Comparison of ENCODE assay signal across 14 mouse cellular contexts in the genomic region with DNA sequence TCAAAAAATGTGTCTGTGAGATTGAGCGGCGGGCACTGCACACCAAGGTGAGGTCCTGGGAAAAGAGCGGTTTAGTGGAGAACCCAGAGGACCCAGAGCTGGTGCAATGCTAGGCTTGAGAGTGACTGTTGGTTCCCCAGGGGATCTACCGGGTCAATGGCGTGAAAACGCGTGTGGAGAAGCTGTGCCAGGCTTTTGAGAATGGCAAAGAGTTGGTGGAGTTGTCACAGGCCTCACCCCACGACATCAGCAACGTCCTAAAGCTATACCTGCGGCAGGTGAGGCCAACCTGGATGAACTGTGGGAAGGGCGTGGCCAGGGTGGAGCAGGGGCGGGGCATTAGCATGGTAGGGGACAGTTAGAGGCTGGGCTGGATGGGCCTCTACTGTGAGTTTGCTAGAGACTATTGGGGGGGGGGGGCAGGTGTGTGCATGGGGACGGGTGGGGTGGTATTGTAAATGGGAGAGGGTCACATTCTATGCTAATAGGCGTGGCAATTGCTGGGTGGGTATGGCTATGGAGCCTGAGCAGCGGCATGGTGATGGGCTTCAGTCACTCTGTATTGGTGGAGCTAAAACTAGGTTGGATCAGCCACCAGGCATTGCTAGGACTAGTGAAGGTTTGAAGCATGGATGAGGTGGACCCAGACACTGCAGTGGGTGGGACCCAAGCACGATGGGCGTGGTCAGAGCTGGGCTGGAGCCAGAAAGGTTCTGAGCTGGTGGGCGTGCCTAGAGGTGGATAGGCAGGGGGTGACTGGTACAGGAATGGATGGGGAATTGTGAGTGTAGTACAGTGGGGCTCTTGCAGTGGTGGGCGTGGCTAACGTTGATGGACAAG. TPM values are rescaled to one million over a fixed set of nuclear protein-coding genes. Genes with fewer than 3 reads are reported as not detected.
A peak's percentile ranks its signal among the peaks of the same experiment; 100 is the strongest.
DNase-seq lines count a peak whose midpoint lies in the region; ATAC-seq lines count a peak whose summit lies in the region.
"Had no signal": no experiment of that assay in that cellular context is flagged by ENCODE, and none has a peak within 500 bp of the region (broad histone marks: within the 10 kb centered on the region; RNA-seq: fewer than 3 reads in every experiment).

No protein-coding gene starts in this region.

- H3K4me2 ChIP-seq in forebrain, embryonic 11.5 days (ENCODE audit: low read depth, low read length, severe bottlenecking): no peak overlapping the region
- H3K4me2 ChIP-seq in forebrain, embryonic 13.5 days: no peak overlapping the region
- no peak overlapping the region for H3K4me2 ChIP-seq in liver, embryonic 12.5 days
- H3K4me2 ChIP-seq: forebrain, embryonic 15.5 days; heart, embryonic 12.5 days; hindbrain, embryonic 13.5 days had no signal

- no peaks in the 10 kb centered on the region for H3K9me3 ChIP-seq in forebrain, embryonic 11.5 days (ENCODE audit: control insufficient read depth, low read length)
- no peaks in the 10 kb centered on the region for H3K9me3 ChIP-seq in forebrain, embryonic 13.5 days (replicated peaks)
- H3K9me3 ChIP-seq in liver, embryonic 12.5 days (replicated peaks): no peaks in the 10 kb centered on the region
- H3K9me3 ChIP-seq: forebrain, embryonic 15.5 days; heart, embryonic 12.5 days; hindbrain, embryonic 13.5 days had no signal

- 73% methylated on average over 20 of the region's 20 CpGs for WGBS in forebrain, embryonic 11.5 days
- 71% methylated on average over 20 of the region's 20 CpGs for WGBS in forebrain, embryonic 13.5 days
- WGBS in liver, embryonic 12.5 days (ENCODE audit: insufficient replicate concordance): 63% methylated on average over 20 of the region's 20 CpGs

- no peak overlapping the region for H3K9ac ChIP-seq in forebrain, embryonic 11.5 days (ENCODE audit: low read length)
- no peak overlapping the region for H3K9ac ChIP-seq in forebrain, embryonic 13.5 days
- H3K9ac ChIP-seq in liver, embryonic 12.5 days: no peak overlapping the region
- H3K9ac ChIP-seq: forebrain, embryonic 15.5 days; heart, embryonic 12.5 days; hindbrain, embryonic 13.5 days had no signal

- DNase-seq in forebrain, embryonic 11.5 days (ENCODE audit: low spot score): no peak
- peak; percentile 59 to 73 for DNase-seq in spleen, postnatal 4 days (ENCODE audit: low spot score in 2 of 2)
- DNase-seq in spleen, postnatal 14 days (ENCODE audit: low spot score in 2 of 2): no peak
- no peak for DNase-seq in cerebellum, adult 11 months
- DNase-seq in kidney, postnatal 36 days: no peak
- DNase-seq: adrenal gland, postnatal 10 days; cerebellum, postnatal 36 days had no signal

- H3K27ac ChIP-seq in forebrain, embryonic 11.5 days (ENCODE audit: low read depth, low read length): no peak overlapping the region
- H3K27ac ChIP-seq in forebrain, embryonic 13.5 days: no peak overlapping the region
- H3K27ac ChIP-seq in liver, embryonic 12.5 days: peak overlapping the region; percentile 36; the same call in 1 of the 2 replicates
- H3K27ac ChIP-seq: forebrain, embryonic 15.5 days; hindbrain, embryonic 13.5 days had no signal

- ATAC-seq in forebrain, embryonic 11.5 days (replicated peaks; ENCODE audit: low FRiP score): 0 out of 2 replicates have a peak, but pooled peaks have one; percentile 43
- no peak for ATAC-seq in forebrain, embryonic 13.5 days
- ATAC-seq in liver, embryonic 12.5 days: peak; percentile 37; the same call in 1 of the 2 replicates
- no peak for ATAC-seq in activated CD4-positive, CD25-positive, alpha-beta regulatory T cell, adult 4 months
- ATAC-seq: forebrain, embryonic 15.5 days; Patski had no signal

- H3K4me1 ChIP-seq in forebrain, embryonic 11.5 days (replicated peaks; ENCODE audit: control insufficient read depth, insufficient read depth, low read length): no peaks in the 10 kb centered on the region
- H3K4me1 ChIP-seq in forebrain, embryonic 13.5 days: no peaks in the 10 kb centered on the region
- H3K4me1 ChIP-seq in liver, embryonic 12.5 days: peaks cover 72% of the 10 kb centered on the region
- H3K4me1 ChIP-seq: forebrain, embryonic 15.5 days had no signal

- no peak overlapping the region for H3K4me3 ChIP-seq in forebrain, embryonic 11.5 days (ENCODE audit: low read depth, low read length)
- no peak overlapping the region for H3K4me3 ChIP-seq in forebrain, embryonic 13.5 days
- H3K4me3 ChIP-seq in liver, embryonic 12.5 days: no peak overlapping the region
- H3K4me3 ChIP-seq: forebrain, embryonic 15.5 days; heart, embryonic 12.5 days; hindbrain, embryonic 13.5 days had no signal

- H3K27me3 ChIP-seq in forebrain, embryonic 11.5 days (ENCODE audit: control insufficient read depth, insufficient read depth, low read length): no peaks in the 10 kb centered on the region
- no peaks in the 10 kb centered on the region for H3K27me3 ChIP-seq in forebrain, embryonic 13.5 days
- H3K27me3 ChIP-seq in liver, embryonic 12.5 days (replicated peaks): no peaks in the 10 kb centered on the region
- H3K27me3 ChIP-seq: forebrain, embryonic 15.5 days; heart, embryonic 12.5 days; hindbrain, embryonic 13.5 days; Patski had no signal

- no peaks in the 10 kb centered on the region for H3K36me3 ChIP-seq in forebrain, embryonic 11.5 days (ENCODE audit: control insufficient read depth, insufficient read depth, low read length)
- no peaks in the 10 kb centered on the region for H3K36me3 ChIP-seq in forebrain, embryonic 13.5 days (ENCODE audit: poor library complexity, severe bottlenecking)
- peaks cover 82% of the 10 kb centered on the region for H3K36me3 ChIP-seq in liver, embryonic 12.5 days
- H3K36me3 ChIP-seq: forebrain, embryonic 15.5 days; hindbrain, embryonic 13.5 days had no signal

RNA-seq across cellular contexts. Expression of a gene that starts 11.4 kb away (rescaled TPM):
- polyA plus RNA-seq in forebrain, embryonic 11.5 days (2014; fragmentation: Nextera tagmentation; extraction: Ambion mirVana): 4.6 and 4.9 TPM in 2 replicates
- polyA plus RNA-seq in forebrain, embryonic 13.5 days (2015; fragmentation: Nextera tagmentation; extraction: Ambion mirVana): 1.2 and 1.3 TPM in 2 replicates
- polyA plus RNA-seq in liver, embryonic 12.5 days (2016; fragmentation: Nextera tagmentation; extraction: Ambion mirVana): 22.3 and 22.8 TPM in 2 replicates
- polyA plus RNA-seq in activated CD4-positive, CD25-positive, alpha-beta regulatory T cell, adult 4 months (2017; shearing (Covaris generic)): 100 to 1,000 TPM; 196 to 326 TPM

RNA-seq across cellular contexts. Expression of a gene that starts 11.7 kb away (rescaled TPM):
- polyA plus RNA-seq in forebrain, embryonic 11.5 days (2014; fragmentation: Nextera tagmentation; extraction: Ambion mirVana): 217 and 243 TPM in 2 replicates
- 193 and 199 TPM in 2 replicates for polyA plus RNA-seq in forebrain, embryonic 13.5 days (2015; fragmentation: Nextera tagmentation; extraction: Ambion mirVana)
- polyA plus RNA-seq in liver, embryonic 12.5 days (2016; fragmentation: Nextera tagmentation; extraction: Ambion mirVana): 142 and 147 TPM in 2 replicates
- 100 to 1,000 TPM; 174 to 175 TPM for polyA plus RNA-seq in activated CD4-positive, CD25-positive, alpha-beta regulatory T cell, adult 4 months (2017; shearing (Covaris generic))

RNA-seq across cellular contexts. Expression of a gene that starts 19.1 kb away (rescaled TPM):
- polyA plus RNA-seq in forebrain, embryonic 11.5 days (2014; fragmentation: Nextera tagmentation; extraction: Ambion mirVana): 506 and 516 TPM in 2 replicates
- polyA plus RNA-seq in forebrain, embryonic 13.5 days (2015; fragmentation: Nextera tagmentation; extraction: Ambion mirVana): 487 and 489 TPM in 2 replicates
- 682 and 685 TPM in 2 replicates for polyA plus RNA-seq in liver, embryonic 12.5 days (2016; fragmentation: Nextera tagmentation; extraction: Ambion mirVana)
- polyA plus RNA-seq in activated CD4-positive, CD25-positive, alpha-beta regulatory T cell, adult 4 months (2017; shearing (Covaris generic)): 100 to 1,000 TPM; 346 to 370 TPM

RNA-seq across cellular contexts. Expression of a gene that starts 31.6 kb away (rescaled TPM):
- 3.4 and 3.9 TPM in 2 replicates for polyA plus RNA-seq in forebrain, embryonic 11.5 days (2014; fragmentation: Nextera tagmentation; extraction: Ambion mirVana)
- 3.1 and 3.9 TPM in 2 replicates for polyA plus RNA-seq in forebrain, embryonic 13.5 days (2015; fragmentation: Nextera tagmentation; extraction: Ambion mirVana)
- 10.5 and 12.1 TPM in 2 replicates for polyA plus RNA-seq in liver, embryonic 12.5 days (2016; fragmentation: Nextera tagmentation; extraction: Ambion mirVana)
- 10 to 100 TPM; 13.2 to 17.0 TPM for polyA plus RNA-seq in activated CD4-positive, CD25-positive, alpha-beta regulatory T cell, adult 4 months (2017; shearing (Covaris generic))

RNA-seq across cellular contexts. Expression of a gene that starts 39.5 kb away (rescaled TPM):
- 160 and 182 TPM in 2 replicates for polyA plus RNA-seq in forebrain, embryonic 11.5 days (2014; fragmentation: Nextera tagmentation; extraction: Ambion mirVana)
- 30.0 and 32.2 TPM in 2 replicates for polyA plus RNA-seq in forebrain, embryonic 13.5 days (2015; fragmentation: Nextera tagmentation; extraction: Ambion mirVana)
- 68.2 and 75.4 TPM in 2 replicates for polyA plus RNA-seq in liver, embryonic 12.5 days (2016; fragmentation: Nextera tagmentation; extraction: Ambion mirVana)
- 100 to 1,000 TPM; 828 to 877 TPM for polyA plus RNA-seq in activated CD4-positive, CD25-positive, alpha-beta regulatory T cell, adult 4 months (2017; shearing (Covaris generic))

Comparison
In these comparisons a context has a peak if more than half of its experiments do, and no peak if none do; other contexts are left out.
1. ATAC-seq: peak in forebrain, embryonic 11.5 days (single experiment) and liver, embryonic 12.5 days (single experiment); none in forebrain, embryonic 13.5 days (single experiment) and activated CD4-positive, CD25-positive, alpha-beta regulatory T cell, adult 4 months (single experiment).
2. DNase-seq: peak in spleen, postnatal 4 days (2 of 2); none in forebrain, embryonic 11.5 days (single experiment), spleen, postnatal 14 days (0 of 2), cerebellum, adult 11 months (single experiment) and kidney, postnatal 36 days (0 of 2).